Mouse (Mus musculus): Measurements from ENCODE around the gene Psmg4.

DNA sequence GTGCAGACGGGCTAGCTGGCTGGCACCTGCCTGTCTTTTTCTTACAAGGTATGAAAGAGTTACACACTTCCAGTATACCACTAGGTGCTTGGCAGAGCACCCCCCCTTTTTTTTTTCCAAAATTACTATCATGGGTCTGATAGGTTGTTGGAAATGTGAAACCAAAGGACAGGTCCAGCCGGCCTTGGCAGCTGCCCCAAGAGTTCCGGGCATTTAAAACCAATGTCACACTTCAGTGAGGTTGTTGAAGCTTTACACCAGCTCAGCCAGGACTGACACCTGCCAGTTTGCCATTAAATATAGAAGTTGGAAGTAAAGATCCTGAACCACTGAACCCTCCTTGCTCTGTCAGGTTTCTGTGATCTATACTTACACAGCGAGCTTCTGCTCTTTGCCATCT is 37.1 kb upstream of the Psmg4 start:
- TF ChIP-seq CTCF (IDR thresholded peaks at IDR 0.05; ENCODE audit: low read depth) (no peak), EP300 (optimal IDR thresholded peaks at IDR 0.05) (no peak)
